Mouse (Mus musculus): ENCODE results near the gene Cda. TPM values are rescaled to one million over a fixed set of nuclear protein-coding genes. Genes with fewer than 3 reads are reported as not detected.
"Not testable (repeated sequence)": the region's sequence is repeated elsewhere in the genome, so short reads cannot be mapped to it uniquely, and the experiment has no call there.

The Cda gene
- polyA plus RNA-seq, 1 experiment from 2014 or later, result 8.9 TPM

DNA sequence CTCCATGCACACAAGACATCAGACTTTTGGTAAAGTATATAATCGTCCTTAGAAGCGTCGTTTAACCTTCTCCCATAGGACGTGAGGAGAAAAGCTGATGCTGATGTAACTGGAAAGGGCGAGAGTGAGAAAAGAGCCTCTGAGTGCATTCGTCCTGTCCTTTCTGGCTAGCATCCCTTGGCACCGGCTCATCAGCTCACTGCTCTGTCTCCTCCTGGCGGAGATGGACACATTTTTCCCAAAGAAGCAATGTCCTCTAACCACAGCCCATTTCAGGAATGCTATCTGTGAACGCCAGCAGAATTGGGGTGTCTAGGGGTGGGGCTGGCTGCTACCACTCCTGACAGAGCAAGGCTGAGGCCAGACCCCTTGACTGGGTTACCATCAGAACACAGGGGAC, 36.1 kb downstream of the Cda start:
- Histone ChIP-seq H3K9me3 (replicated peaks) (no peaks in the 10 kb centered on the region), H3K4me1 (replicated peaks) (peaks cover 2% of the 10 kb centered on the region), H3K27ac (no peak overlapping the region), H3K4me2 (no peak overlapping the region), H3K36me3 (no peaks in the 10 kb centered on the region), H3K9ac (no peak overlapping the region), H3K27me3 (peaks cover 12% of the 10 kb centered on the region; the same call in 1 of the 2 replicates), H3K4me3 (no peak overlapping the region)
- 65% methylated on average over 9 of the region's 9 CpGs for WGBS
- ATAC-seq (replicated peaks; ENCODE audit: insufficient number of reproducible peaks, insufficient read depth, low FRiP score, low read depth), result no peak

DNA sequence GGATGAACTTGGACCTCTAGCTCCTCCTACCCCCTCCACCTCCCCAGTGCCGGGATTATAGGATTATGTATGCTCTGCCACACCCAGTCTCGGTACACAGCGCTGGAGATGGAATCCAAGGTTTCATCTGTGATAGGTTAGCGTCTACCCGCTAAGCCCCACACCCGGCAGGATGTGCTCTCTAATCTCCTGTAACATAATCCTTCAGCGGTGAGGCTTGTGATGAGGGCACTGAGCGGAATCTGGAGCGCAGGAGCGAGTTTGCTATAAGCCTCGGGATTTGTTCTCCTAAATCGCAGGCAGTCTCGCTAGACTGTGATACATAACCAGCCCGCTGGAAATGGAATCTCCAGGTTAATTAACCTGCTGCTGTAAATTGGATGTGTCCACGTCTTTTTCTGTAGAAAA, 37.5 kb downstream of the Cda start:
- Histone ChIP-seq H3K36me3 (no peaks in the 10 kb centered on the region), H3K9me3 (replicated peaks) (no peaks in the 10 kb centered on the region), H3K4me2 (no peak overlapping the region), H3K27ac (no peak overlapping the region), H3K27me3 (peaks cover 12% of the 10 kb centered on the region; the same call in 1 of the 2 replicates), H3K4me1 (replicated peaks) (peaks cover 8% of the 10 kb centered on the region), H3K4me3 (no peak overlapping the region), H3K9ac (no peak overlapping the region)
- ATAC-seq (replicated peaks; ENCODE audit: insufficient number of reproducible peaks, insufficient read depth, low FRiP score, low read depth), result no peak
- WGBS, result 24% methylated on average over 15 of the region's 15 CpGs

DNA sequence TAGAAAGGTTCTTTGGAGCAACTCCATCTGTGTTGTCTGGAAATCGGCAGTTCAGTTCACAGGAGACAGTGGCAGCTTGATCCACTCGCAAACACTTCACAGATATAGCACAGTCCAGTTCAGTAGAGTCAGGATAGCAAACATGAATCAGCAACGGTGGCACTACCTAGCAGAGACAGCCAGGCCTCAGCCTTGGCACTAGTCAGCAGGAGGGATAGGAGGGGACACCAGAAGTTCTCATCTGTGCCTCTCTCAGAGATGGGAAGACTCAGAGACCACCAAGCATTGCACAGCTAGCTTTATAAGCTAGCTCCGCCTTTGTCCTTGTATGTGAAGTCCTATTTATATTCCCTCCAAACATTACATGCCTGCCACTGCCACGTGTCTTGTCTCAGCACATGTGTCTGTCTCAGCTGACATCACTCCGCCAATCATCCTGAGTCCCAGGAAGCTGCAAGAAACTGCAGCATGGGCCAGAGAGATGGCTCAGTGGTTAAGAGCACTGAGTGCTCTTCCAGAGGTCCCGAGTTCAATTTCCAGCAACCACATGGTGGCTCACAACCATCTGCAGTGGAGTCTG, 39.8 kb downstream of the Cda start:
- peak overlapping the region; percentile 54 for H3K27ac ChIP-seq
- H3K4me2 ChIP-seq, result peak overlapping the region; percentile 53
- H3K9ac ChIP-seq, result peak overlapping the region; percentile 18; the same call in 1 of the 2 replicates
- no peak for ATAC-seq (replicated peaks; ENCODE audit: insufficient number of reproducible peaks, insufficient read depth, low FRiP score, low read depth)
- H3K36me3 ChIP-seq, result no peaks in the 10 kb centered on the region
- peaks cover 12% of the 10 kb centered on the region; the same call in 1 of the 2 replicates for H3K27me3 ChIP-seq
- H3K4me1 ChIP-seq (replicated peaks), result peaks cover 25% of the 10 kb centered on the region
- H3K9me3 ChIP-seq (replicated peaks), result no peaks in the 10 kb centered on the region
- 63% methylated on average over 7 of the region's 7 CpGs for WGBS
- peak overlapping the region; percentile 38 for H3K4me3 ChIP-seq

DNA sequence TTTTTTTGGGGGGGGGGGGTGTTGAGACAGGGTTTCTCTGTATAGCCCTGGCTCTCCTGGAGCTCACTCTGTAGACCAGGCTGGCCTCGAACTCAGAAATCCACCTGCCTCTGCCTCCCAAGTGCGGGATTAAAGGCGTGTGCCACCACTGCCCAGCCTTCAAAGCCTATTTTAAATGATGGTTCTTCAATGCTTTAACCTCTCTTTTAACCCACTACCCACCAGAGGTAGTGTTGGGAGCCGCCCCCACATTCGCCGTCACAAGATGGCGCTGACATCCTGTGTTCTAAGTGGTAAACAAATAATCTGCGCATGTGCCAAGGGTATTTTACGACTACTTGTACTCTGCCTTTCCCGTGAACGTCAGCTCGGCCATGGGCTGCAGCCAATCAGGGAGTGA, 40.6 kb downstream of the Cda start:
- not testable (repeated sequence) for H3K9me3 ChIP-seq (replicated peaks); H3K36me3 ChIP-seq; H3K4me2 ChIP-seq; ATAC-seq (replicated peaks; ENCODE audit: insufficient number of reproducible peaks, insufficient read depth, low FRiP score, low read depth); H3K4me3 ChIP-seq; H3K9ac ChIP-seq
- peak overlapping the region; percentile 97; the same call in 1 of the 2 replicates for H3K27ac ChIP-seq
- H3K27me3 ChIP-seq, result peaks cover 12% of the 10 kb centered on the region; the same call in 1 of the 2 replicates
- H3K4me1 ChIP-seq (replicated peaks), result peaks cover 30% of the 10 kb centered on the region
- 52% methylated on average over 8 of the region's 12 CpGs for WGBS

DNA sequence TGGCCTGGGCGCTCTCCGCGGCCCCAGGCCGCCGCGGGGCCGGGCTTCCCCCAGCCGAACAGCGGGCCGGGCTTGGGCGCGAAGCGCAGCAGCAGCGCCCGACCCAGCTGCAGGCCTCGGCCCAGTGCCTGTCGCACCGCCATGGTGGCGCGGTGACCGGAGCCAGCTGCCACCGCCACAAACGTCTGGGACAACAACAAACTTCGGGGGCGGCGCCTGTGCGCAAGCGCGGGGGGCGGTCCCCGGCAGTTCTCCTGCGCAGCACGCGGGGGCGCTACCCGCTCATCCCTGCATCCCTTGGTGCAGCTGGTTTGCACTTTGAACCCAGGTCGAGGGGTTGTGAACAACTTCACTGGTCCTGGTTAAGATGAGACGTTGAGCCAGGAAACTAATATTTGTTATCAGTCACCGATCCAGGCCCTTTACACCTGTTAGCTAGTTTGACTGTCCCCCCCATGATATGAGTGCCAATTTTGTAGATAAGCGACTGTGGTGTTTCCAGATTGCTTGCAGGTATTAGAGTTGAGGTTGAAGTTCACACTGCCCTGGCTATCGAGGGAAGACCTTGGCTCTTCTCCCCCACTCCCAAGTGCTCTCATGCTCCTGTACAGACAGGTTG, 41.6 kb downstream of the Cda start, which contains the start of gene Pink1:
Pink1 (minus strand) TSS at position 231 of the 619 bp plus-strand sequence.
- peak within 1 kb of the TSS; percentile 86 for H3K9ac ChIP-seq
- peak within 1 kb of the TSS; percentile 74 for H3K4me3 ChIP-seq
- ATAC-seq (replicated peaks; ENCODE audit: insufficient number of reproducible peaks, insufficient read depth, low FRiP score, low read depth), result peak; percentile 66
- H3K4me1 ChIP-seq (replicated peaks), result peaks cover 39% of the 10 kb centered on the region
- H3K27ac ChIP-seq, result peak within 1 kb of the TSS; percentile 97
- peaks cover 4% of the 10 kb centered on the region; the same call in 1 of the 2 replicates for H3K27me3 ChIP-seq
- whole genome bisulfite sequencing, result 3% methylated on average over 41 of the region's 41 CpGs
- no peaks in the 10 kb centered on the region for H3K36me3 ChIP-seq
- H3K9me3 ChIP-seq (replicated peaks), result no peaks in the 10 kb centered on the region
- peak within 1 kb of the TSS; percentile 65 for H3K4me2 ChIP-seq

DNA sequence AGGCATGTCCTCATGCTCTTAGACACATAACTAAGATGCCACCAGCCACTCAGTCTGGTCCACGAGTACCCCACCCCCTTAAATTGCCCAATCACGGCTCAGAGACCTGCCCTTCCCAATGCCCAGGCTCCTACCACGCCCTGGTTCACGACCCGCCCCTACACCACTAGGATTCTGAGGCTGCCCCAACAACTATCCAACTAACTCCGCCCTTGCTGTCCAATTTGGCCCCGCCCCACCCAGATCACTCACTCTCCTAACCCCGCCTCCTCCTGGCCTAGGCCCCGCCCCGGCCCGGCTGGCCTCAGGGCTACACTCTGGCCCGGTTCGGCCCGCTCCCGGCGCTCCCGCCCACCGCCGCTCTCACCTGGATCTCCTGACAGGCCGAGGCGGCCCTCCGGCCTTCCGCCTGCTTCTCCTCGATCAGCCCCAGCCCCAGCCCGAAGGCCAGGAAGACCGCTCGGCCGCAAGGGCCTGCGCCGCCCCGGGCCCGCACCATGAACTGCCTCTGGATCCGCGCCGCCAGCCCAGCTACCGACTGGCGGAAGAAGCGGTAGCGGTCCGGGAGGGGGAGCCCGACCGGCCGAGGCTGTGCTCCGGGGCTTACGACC, 42.2 kb downstream of the Cda start:
- ATAC-seq (replicated peaks; ENCODE audit: insufficient number of reproducible peaks, insufficient read depth, low FRiP score, low read depth), result peak; percentile 91
- Histone ChIP-seq H3K4me1 (replicated peaks) (peaks cover 45% of the 10 kb centered on the region), H3K9ac (peak overlapping the region; percentile 86), H3K4me3 (peak overlapping the region; percentile 74), H3K27ac (peak overlapping the region; percentile 97), H3K9me3 (replicated peaks) (no peaks in the 10 kb centered on the region), H3K27me3 (no peaks in the 10 kb centered on the region), H3K36me3 (no peaks in the 10 kb centered on the region), H3K4me2 (peak overlapping the region; percentile 65)
- WGBS, result 0% methylated on average over 45 of the region's 45 CpGs

DNA sequence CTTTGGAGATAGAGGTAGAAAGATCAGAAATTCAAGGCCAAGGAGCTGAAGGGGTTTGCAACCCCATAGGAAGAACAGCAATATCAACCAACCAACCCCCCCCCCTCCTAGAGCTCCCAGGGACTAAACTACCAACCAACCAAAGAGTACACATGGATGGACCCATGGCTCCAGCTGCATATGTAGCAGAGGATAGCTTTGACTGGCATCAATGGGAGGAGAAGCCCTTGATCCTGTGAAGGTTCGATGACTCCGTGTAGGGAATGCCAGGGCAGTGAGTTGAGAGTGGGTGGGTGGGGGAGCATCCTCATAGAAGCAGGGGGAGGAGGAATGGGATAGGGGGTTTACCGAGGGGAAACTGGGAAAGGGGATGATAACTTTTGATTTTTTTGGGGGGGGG, 43.3 kb downstream of the Cda start:
- no peaks in the 10 kb centered on the region for H3K27me3 ChIP-seq
- H3K4me1 ChIP-seq (replicated peaks), result peaks cover 48% of the 10 kb centered on the region
- peak overlapping the region; percentile 96 for H3K27ac ChIP-seq
- 88% methylated on average over 3 of the region's 3 CpGs for WGBS
- no peaks in the 10 kb centered on the region for H3K9me3 ChIP-seq (replicated peaks)
- no peaks in the 10 kb centered on the region for H3K36me3 ChIP-seq
- ATAC-seq (replicated peaks; ENCODE audit: insufficient number of reproducible peaks, insufficient read depth, low FRiP score, low read depth), result no peak
- H3K4me2 ChIP-seq, result peak overlapping the region; percentile 35; the same call in 1 of the 2 replicates
- H3K9ac ChIP-seq, result no peak overlapping the region
- H3K4me3 ChIP-seq, result no peak overlapping the region

DNA sequence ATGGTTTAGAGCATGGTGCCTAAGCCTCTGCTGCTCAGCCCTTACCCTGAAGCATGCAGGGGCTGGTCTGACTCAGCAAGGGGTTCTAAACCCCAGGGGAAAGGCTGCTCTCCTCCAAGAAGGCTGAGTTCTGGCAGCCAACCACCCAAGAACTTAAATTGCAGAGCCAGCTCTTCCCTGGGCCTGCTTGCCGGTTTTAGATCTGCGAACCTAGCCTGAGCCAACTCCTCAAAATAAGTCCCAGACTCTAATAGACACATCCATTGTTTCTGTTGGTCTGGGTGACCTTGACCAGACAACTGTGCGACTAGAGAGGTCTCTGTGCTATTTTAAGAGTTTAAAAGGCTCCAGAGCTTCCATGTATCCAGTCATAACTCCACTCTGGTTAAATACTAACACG, 44.0 kb downstream of the Cda start:
- no peak overlapping the region for H3K4me3 ChIP-seq
- no peaks in the 10 kb centered on the region for H3K9me3 ChIP-seq (replicated peaks)
- no peak for ATAC-seq (replicated peaks; ENCODE audit: insufficient number of reproducible peaks, insufficient read depth, low FRiP score, low read depth)
- peak overlapping the region; percentile 35 for H3K4me2 ChIP-seq
- H3K9ac ChIP-seq, result no peak overlapping the region
- no peaks in the 10 kb centered on the region for H3K27me3 ChIP-seq
- peak overlapping the region; percentile 96 for H3K27ac ChIP-seq
- H3K36me3 ChIP-seq, result no peaks in the 10 kb centered on the region
- H3K4me1 ChIP-seq (replicated peaks), result peaks cover 50% of the 10 kb centered on the region
- WGBS, result 38% methylated on average over 4 of the region's 4 CpGs

DNA sequence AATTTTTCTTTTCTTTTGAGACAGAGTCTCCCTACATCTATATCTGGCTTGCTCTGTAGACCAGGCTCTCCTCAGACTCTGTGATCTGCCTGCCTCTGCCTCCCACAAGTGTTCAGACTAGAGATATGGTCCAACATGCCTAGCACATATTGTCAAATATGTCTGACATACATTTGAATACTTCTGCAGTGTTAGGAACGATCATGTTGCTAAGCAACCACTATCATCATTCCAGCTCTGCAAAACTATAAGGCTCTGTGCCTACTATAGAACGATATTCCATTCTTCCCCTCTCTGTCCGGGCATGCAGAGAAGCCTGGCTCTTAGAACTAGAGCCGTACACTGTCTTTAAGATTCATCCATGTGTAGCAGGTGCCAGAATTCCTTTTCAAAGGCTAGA, 45.1 kb downstream of the Cda start:
- Histone ChIP-seq H3K27me3 (no peaks in the 10 kb centered on the region), H3K36me3 (no peaks in the 10 kb centered on the region; the same call in 1 of the 2 replicates), H3K27ac (peak overlapping the region; percentile 96), H3K9ac (no peak overlapping the region), H3K9me3 (replicated peaks) (no peaks in the 10 kb centered on the region), H3K4me1 (replicated peaks) (peaks cover 50% of the 10 kb centered on the region), H3K4me3 (no peak overlapping the region), H3K4me2 (no peak overlapping the region)
- ATAC-seq (replicated peaks; ENCODE audit: insufficient number of reproducible peaks, insufficient read depth, low FRiP score, low read depth), result no peak
- 48% methylated on average over 4 of the region's 4 CpGs for WGBS

DNA sequence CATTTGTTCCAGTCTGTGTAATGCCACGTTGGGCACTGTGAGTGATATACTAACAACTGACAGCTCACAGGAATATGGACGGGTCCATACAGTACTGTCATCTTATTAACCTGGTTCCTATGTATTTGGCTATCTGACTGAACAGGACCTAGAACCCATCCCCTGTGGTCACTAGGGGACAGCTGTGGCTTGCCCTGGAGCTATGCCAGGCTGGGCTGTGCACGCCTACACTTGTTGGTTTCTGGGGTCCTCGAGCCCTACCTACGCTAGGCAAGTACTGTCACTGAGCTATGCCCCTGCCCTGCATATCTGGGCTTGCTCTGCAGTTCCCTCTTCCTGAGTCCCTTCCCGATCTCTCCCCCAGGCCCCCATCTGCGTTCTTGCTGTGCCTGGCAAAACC, 46.3 kb downstream of the Cda start:
- Histone ChIP-seq H3K4me2 (no peak overlapping the region), H3K4me1 (replicated peaks) (peaks cover 47% of the 10 kb centered on the region), H3K9me3 (replicated peaks) (no peaks in the 10 kb centered on the region), H3K27me3 (no peaks in the 10 kb centered on the region), H3K9ac (no peak overlapping the region), H3K36me3 (peaks cover 12% of the 10 kb centered on the region), H3K4me3 (no peak overlapping the region), H3K27ac (0 out of 2 replicates have a peak overlapping the region, but pooled peaks have one; percentile 5)
- WGBS, result 71% methylated on average over 7 of the region's 7 CpGs
- ATAC-seq (replicated peaks; ENCODE audit: insufficient number of reproducible peaks, insufficient read depth, low FRiP score, low read depth), result no peak

DNA sequence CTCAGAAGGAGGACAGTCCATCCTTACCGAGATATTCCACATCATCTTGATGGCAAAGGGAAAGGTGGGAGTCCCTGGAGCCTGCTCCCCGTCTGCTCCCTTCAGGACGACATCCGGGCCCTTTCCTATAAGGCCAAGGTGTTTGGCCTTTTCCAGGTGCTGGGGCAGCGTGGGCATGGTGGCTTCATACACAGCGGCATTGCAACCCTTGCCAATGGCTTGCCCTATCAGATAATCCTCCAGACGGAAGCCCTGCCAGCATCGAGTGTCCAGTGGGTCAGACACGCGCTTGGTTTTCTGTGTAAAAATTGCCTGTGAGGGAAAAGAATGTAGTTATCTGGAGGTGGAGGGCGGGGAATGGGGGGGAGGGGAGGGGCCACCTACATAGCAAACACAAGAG, 47.1 kb downstream of the Cda start:
- peaks cover 45% of the 10 kb centered on the region for H3K4me1 ChIP-seq (replicated peaks)
- WGBS, result 51% methylated on average over 11 of the region's 11 CpGs
- H3K4me2 ChIP-seq, result no peak overlapping the region
- no peak overlapping the region for H3K9ac ChIP-seq
- H3K4me3 ChIP-seq, result no peak overlapping the region
- no peak for ATAC-seq (replicated peaks; ENCODE audit: insufficient number of reproducible peaks, insufficient read depth, low FRiP score, low read depth)
- H3K27ac ChIP-seq, result no peak overlapping the region
- no peaks in the 10 kb centered on the region for H3K27me3 ChIP-seq
- H3K36me3 ChIP-seq, result peaks cover 14% of the 10 kb centered on the region
- no peaks in the 10 kb centered on the region for H3K9me3 ChIP-seq (replicated peaks)
